Mouse (Mus musculus): ENCODE results near the gene Zp1.

DNA sequence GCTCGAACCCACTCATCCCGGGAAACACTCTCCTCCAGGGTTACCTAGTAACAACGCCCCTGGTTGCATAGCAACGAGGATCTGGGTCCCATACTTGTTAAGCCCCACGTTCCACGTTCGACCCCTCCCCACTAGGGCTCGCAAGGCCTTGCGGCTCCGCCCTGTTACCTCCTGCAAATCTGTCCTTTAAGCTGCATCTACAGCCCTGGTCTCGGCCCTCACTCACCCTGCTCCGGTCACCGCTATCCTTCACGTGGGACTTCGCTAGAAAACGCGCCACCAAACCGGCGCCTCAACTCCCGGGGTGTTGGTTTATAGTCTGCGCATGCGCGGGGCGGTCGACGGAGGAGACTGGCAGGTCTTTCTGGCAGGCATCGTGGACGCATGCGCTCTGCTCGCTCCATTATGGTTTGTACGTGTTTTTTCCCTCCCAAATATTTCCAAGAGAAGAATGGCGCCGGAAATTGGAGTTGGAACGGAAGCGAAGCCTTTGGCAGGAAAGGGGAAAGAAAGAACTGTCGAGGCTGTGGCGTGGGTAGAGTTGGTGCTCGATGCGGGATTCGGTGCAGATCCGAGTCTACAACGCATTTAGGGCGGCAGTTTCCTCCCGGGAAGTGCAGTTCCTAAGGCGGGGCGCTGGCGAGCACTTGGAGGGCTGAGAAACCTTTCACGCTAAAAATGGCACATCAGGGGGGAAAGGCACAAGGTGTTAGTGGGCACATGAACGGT lies 38.8 kb downstream of the Zp1 start, which contains the start of gene Tmem109:
- peak in 1 of 2 experiments; percentile 56; a peak in 2 of 4 replicates for TF ChIP-seq CTCF (conservative IDR thresholded peaks at IDR 0.05 in 1 of 2, IDR thresholded peaks at IDR 0.05 in 1 of 2; ENCODE audit: low read depth in 2 of 2, low read length in 2 of 2)
- TF ChIP-seq POLR2A (IDR thresholded peaks at IDR 0.05; ENCODE audit: low read depth, low read length) = peak; percentile 72
